Mouse (Mus musculus) Patski (cell line): ENCODE data around the gene Samhd1. TPM values are rescaled to one million over a fixed set of nuclear protein-coding genes. Genes with fewer than 3 reads are reported as not detected.

ENCODE experiments used
- ATAC-seq: fragments of 100-300 bp; one replicate; pipeline ENCODE4 v1.8.0; 2021
- CTCF ChIA-PET: fragments of 350-600 bp; sonication (Branson Sonifier 250); formaldehyde crosslinking; loops from one replicate; lab custom pipeline; 2022; ENCODE audit warnings: inconsistent platforms; lab: Charles Lee
- POLR2A ChIA-PET: fragments of 350-600 bp; sonication (Branson Sonifier 250); formaldehyde crosslinking; loops from one replicate; lab custom pipeline; 2022; ENCODE audit warnings: antibody characterized with exemption, inconsistent platforms; lab: Charles Lee
- DNase-seq: peaks from one replicate; pipeline ENCODE4 v3.0.0-alpha.2; 2011; ENCODE audit warnings: low read depth, low spot score
- H3K27me3 ChIP-seq: fragments of 371-371 bp; one replicate; pipeline ENCODE4 v1.5.1; 2021
- CTCF ChIP-seq: fragments of 100-300 bp; IDR thresholded peaks from one replicate; pipeline ENCODE4 v1.5.1; 2021
- in situ Hi-C: fragments of 300-500 bp; cut with MboI; formaldehyde crosslinking; loops from 3 replicates; pipeline ENCODE4 v1.11.1; 2018; ENCODE audit warnings: low pct_unique_long_range_greater_than_20kb, mixed read lengths
- polyA plus RNA-seq: library from polyadenylated mRNA; unstranded; gene quantifications from one replicate; pipeline ENCODE4 v1.2.3, GENCODE M21; 2021

Gene Samhd1
- polyA plus RNA-seq, 1 experiment from 2014 or later, result 64.5 TPM

DNA sequence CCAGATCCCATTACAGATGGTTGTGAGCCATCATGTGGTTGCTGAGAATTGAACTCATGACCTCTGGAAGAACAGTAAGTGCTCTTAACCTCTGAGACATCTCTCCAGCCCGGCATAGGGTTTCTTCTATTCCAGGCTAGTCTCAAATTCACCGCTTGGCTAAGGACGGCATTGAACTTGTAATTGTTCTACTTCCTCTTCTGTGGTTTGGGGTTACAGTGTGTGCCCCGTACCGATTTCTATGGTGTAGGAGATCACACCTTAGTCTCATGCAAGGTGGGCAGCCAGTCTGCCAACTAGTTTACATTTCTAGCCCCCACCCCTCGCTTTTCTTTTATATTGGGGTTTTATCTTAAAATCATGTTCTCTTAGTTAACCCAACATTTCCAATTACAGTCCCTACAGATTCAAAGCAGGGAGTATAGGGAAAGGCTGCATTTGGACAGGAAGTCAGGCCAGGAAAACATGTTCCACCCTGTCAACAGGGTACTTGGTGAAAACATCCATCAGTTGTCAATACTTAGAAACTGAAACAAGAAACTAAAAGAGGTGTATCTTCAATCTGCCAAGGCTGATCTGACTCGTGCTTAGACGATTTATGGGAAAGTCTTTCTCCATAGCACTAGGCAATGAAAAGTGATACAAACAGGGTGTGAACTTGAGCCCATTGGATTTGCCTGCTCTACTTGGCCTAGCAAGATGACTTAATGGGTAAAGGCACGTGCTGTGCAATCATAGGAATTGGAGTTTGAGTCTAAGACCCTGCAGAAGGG, 3.1 kb upstream of the Samhd1 start:
- POLR2A ChIA-PET, result interaction anchor here (0.6 kb wide), 1 partner anchor 14 kb away, joined by 6 read pairs; no protein-coding TSS in a partner anchor
- CTCF ChIA-PET, result no interaction called here
- TF ChIP-seq CTCF, result no peak
- ATAC-seq (no peak), DNase-seq (no peak)
- no peaks in the 10 kb centered on the region for H3K27me3 ChIP-seq
- in situ Hi-C loops, result no loop called here

DNA sequence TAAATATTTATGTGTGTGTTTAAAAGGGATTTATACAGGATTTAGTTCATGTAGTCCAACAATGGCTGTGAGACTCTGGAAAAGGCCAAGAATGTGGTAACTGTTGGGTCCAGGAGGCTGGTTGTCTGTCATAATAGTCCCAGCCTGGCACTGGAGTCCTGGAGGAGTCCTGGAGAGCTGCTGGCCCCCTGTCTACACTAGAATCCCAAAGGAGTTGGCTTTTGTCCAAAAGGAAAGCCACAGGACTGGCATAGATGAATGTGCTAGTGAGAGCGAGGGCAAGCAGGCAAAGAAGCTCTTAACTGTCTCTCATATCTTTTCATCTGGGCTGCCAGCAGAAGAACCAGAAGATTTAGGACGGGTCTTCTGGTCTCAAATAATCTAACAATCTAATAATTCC, 1.6 kb upstream of the Samhd1 start:
- in situ Hi-C loops, result no loop called here
- ChIA-PET CTCF (no interaction called here), POLR2A (no interaction called here)
- ATAC-seq (no peak), DNase-seq (no peak)
- no peaks in the 10 kb centered on the region for H3K27me3 ChIP-seq
- no peak for TF ChIP-seq CTCF

DNA sequence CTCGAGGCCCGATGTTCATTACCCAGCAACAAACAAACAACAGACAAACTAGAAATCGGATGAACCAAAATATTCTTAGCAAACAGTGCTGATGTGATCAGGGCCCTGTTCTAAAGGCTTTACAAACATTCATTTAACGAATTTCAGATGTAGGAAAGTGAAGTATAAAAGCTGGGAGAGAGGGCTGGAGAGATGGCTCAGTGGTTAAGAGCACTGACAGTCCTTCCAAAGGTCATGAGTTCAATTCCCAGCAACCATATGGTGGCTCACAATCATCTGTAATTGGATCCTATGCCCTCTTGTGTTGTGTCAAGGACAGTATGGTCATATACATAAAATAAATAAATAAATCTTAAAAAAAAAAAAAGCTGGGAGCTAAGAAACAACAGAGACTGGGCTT, 1.1 kb upstream of the Samhd1 start:
- no peak for DNase-seq
- no peaks in the 10 kb centered on the region for H3K27me3 ChIP-seq
- POLR2A ChIA-PET, result no interaction called here
- in situ Hi-C loops, result no loop called here
- ATAC-seq, result no peak
- CTCF ChIA-PET, result no interaction called here
- no peak for TF ChIP-seq CTCF

DNA sequence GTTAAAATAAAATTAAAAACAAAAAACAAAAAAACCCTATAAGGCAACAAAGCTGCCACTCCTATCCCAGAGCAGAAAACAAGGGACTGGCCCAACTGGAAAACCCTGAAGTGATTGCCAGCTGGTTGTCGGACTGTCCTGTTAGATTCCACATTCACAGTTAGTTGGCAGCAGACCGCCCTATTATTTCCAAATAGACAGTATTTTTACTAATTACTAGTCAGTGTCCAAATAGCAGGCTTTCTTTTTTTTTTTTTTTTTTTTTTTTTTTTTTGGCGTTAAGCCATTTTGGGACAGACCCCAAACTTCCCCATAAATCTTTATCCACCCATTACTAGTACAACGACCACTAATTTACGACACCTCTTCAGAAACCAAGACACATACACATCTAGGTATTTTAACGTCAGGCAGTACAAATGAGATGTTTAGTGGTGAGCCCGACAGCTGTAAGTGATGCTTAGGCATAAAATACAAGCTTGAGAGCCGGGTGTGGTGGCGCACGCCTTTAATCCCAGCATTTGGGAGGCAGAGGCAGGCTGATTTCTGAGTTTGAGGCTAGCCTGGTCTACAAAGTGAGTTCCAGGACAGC, 560 bp upstream of the Samhd1 start:
- ATAC-seq, result no peak
- ChIA-PET CTCF (no interaction called here), POLR2A (interaction anchor here (0.6 kb wide), 1 partner anchor 409 kb away, joined by 3 read pairs; no protein-coding TSS in a partner anchor)
- no peak for DNase-seq
- peak; percentile 6 for TF ChIP-seq CTCF
- H3K27me3 ChIP-seq, result no peaks in the 10 kb centered on the region
- in situ Hi-C loops, result no loop called here

DNA sequence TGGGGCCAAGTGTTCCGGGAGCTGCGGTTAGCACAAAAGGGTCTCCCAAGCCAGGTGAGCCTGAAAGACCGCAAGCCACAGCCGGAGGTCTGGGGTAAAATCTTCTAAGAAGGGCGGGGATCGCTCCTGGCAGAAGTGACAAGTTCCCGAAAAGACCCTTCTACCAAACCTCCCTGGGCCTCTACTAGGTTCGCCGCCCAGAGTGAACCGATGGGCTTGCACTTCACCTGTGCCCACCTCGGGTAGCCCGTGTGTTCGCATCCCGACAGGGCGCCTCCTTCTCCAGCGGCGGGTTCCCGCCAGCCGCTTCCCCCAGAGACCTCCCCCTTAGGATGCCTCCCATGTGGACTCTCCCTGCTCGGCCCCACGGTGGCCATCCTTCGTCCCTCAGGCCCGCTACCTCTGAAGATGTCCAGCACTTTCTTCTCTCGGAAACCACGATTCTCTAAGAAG, 560 bp downstream of the Samhd1 start:
- DNase-seq, result no peak
- ChIA-PET CTCF (interaction anchor here (1.6 kb wide), 1 partner anchor 39 kb away, joined by 3 read pairs; no protein-coding TSS in a partner anchor), POLR2A (interaction anchor here (1.0 kb wide), 1 partner anchor 70 kb away, joined by 4 read pairs; the partner anchor contains the start of gene Rbl1)
- in situ Hi-C loops, result no loop called here
- ATAC-seq, result peak; percentile 55
- no peaks in the 10 kb centered on the region for H3K27me3 ChIP-seq
- no peak for TF ChIP-seq CTCF

DNA sequence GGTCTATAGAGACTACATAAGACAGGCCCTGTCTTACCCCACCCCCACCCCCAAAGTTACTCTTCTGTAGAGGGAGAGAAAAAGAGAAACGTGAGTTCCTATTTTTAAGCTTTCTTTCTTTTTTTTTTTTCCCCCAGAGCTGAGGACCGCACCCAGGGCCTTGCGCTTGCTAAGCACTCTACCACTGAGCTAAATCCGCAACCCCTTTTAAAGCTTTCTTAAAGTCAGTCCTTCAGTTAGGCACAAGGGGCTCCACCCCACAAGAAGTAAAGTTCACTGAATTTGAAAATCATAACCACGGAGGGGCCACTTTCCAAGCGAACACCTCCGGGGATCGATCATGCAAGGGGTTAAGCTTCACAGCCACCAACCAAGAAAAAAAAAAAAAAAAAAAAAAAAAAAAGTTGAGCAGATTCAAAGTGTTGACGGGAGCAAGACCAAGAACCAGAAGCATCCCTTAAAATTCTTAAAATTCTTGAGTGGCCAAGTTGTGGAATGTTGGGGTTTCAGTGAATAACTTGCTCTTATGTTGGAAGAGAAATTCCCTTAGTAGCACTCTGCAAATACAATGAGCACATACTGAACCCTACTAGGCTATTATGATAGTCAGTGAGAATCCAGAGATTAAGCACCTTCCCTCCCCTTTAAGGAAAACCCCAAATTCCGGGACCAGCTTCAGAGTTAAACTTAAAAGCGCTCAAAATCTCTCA, 1.1 kb downstream of the Samhd1 start:
- ATAC-seq, result no peak
- in situ Hi-C loops, result no loop called here
- TF ChIP-seq CTCF, result no peak
- ChIA-PET CTCF (interaction anchor here (0.6 to 1.6 kb wide), 3 partner anchors 18 to 94 kb away, joined by 3 read pairs; no protein-coding TSS in a partner anchor), POLR2A (interaction anchor here (0.6 to 1.0 kb wide), 3 partner anchors 70 to 417 kb away, joined by 4 to 8 read pairs (median 5); partner anchors contain the start of gene Rbl1)
- DNase-seq, result no peak
- no peaks in the 10 kb centered on the region for H3K27me3 ChIP-seq

DNA sequence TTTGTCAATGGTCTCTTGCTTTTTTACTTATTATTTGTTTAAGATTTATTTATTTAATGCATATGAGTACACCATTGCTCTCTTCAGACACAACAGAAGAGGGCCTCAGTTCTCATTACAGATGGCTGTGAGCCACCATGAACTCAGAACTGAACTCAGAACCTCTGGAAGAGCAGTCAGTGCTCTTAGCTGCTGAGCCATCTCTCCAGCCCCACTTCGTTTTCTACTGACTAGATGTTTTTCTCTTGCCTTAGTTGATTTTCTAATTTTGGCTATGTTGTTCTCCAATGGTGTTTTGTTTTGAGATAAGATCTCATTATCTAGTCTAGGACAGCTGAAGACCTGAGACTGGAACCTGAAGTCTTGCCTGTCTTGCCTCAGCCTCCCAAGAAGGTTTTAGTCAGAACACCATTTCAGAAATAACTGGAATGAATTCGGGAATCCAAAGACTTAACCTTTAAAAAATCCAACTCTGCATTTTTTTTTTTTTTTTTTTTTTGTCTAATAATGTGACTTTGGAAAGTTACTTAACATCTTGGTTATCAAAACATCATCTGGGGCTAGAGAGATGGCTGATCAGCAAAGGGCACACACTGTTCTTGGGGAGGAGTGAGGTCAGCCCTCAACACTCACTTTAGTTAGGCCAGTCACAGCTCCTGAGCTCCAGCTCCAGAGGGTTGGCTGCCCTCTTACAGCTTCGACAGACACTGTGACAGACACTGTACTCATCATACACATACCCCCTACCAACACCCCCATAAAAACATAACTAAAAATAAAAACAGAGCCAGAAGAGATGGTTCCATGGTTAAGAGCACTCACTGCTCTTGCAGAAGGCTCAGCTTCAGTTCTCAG, 2.2 kb downstream of the Samhd1 start:
- CTCF ChIA-PET, result interaction anchor here (1.3 to 1.6 kb wide), 2 partner anchors 17 to 41 kb away, joined by 3 read pairs; no protein-coding TSS in a partner anchor
- POLR2A ChIA-PET, result no interaction called here
- ATAC-seq (no peak), DNase-seq (no peak)
- no peaks in the 10 kb centered on the region for H3K27me3 ChIP-seq
- TF ChIP-seq CTCF, result no peak
- in situ Hi-C loops, result no loop called here

DNA sequence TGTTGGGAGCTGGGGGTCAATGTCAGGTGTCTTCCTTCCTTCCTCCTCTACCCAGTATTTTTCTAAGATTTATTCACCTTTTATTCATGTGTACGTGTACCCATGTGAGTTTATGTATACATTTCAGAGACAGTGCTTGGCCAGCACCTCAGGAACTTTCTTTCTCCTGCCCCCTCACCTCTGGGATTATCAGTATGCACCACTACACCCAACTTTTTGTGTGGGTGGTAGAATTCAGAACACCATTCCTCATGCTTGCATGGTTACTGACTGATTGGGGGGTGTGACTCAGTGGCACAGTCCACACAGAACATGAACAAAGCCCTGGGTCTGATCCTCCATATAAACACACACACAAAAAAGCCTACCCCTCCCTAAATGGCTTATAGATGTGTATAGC, 3.0 kb downstream of the Samhd1 start:
- in situ Hi-C loops, result no loop called here
- H3K27me3 ChIP-seq, result no peaks in the 10 kb centered on the region
- TF ChIP-seq CTCF, result no peak
- ChIA-PET POLR2A (no interaction called here), CTCF (no interaction called here)
- DNase-seq (no peak), ATAC-seq (no peak)

DNA sequence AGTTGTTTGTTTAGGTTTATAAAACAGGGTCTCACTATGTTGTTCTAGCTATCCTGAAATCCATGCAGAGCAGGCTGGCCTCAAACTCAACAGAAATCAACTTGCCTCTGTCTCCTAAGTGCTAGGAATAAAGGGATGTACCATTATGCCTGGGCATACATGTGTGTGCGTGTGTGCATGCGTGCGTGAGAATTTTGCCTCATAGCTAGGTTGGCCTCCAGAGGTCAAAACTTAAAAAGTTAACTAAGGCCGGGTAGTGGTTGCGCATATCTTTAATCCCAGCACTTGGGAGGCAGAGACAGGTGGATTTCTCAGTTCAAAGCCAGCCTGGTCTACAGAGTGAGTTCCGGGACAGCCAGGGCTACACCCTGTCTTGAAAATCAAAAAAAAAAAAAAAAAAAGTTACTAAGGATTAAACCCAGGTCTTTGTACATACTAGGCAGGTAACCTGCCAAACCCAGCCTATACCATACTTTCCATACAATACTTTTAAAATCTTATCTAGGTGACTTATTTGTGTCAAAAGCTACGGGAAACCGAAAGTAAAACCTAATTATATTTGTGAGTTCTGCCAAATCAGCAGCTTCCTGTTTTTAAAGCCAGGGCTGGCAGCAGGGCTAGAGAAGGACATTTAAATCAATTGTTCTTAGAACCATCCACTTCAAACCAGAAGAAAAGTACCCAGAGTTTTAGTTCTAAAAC, 4.1 kb downstream of the Samhd1 start:
- POLR2A ChIA-PET, result interaction anchor here (0.7 kb wide), 1 partner anchor 248 kb away, joined by 3 read pairs; no protein-coding TSS in a partner anchor
- no peaks in the 10 kb centered on the region for H3K27me3 ChIP-seq
- ATAC-seq, result no peak
- CTCF ChIA-PET, result interaction anchor here (1.1 to 1.6 kb wide), 2 partner anchors 12 to 14 kb away, joined by 3 read pairs; no protein-coding TSS in a partner anchor
- TF ChIP-seq CTCF, result no peak
- no peak for DNase-seq
- in situ Hi-C loops, result no loop called here
